Mouse (Mus musculus) liver, embryonic 14.5 days (tissue): ENCODE data around the gene Htr1f.

Experiments used
- CTCF ChIP-seq: IDR thresholded peaks from 2 replicates; pipeline ENCODE4 v1.5.1; 2016; ENCODE audit warnings: antibody characterized with exemption, low read depth, control low read depth
- EP300 ChIP-seq: IDR thresholded peaks from 2 replicates; pipeline ENCODE4 v1.6.1; 2016; ENCODE audit warnings: antibody characterized with exemption, low read depth

DNA sequence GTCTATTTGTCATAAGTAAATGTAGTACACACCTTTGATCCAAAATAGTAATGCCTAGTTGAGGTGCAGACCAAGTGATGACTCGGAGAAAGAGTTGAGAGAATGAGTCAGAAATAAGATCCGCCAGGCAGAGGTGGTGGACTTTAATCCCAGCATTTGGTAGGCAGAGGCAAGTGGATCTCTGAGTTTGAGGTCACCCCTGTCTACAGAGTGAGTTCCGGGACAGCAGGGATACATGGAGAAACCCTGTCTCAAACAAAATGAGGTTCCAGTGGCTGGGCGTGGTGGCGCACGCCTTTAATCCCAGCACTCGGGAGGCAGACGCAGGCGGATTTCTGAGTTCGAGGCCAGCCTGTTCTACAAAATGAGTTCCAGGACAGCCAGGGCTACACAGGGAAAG lies 230.3 kb downstream of the Htr1f start:
- no peak for TF ChIP-seq CTCF
- no peak for TF ChIP-seq EP300
